Mouse (Mus musculus): Measurements from ENCODE around the gene Traf5.

- TF ChIP-seq POLR2A (IDR thresholded peaks at IDR 0.05; ENCODE audit: control insufficient read depth, extremely low read depth, insufficient read depth, low read length, poor library complexity): no peak
- TF ChIP-seq CTCF (IDR thresholded peaks at IDR 0.05; ENCODE audit: borderline replicate concordance, control insufficient read depth, extremely low read depth, insufficient read depth, low read length, poor library complexity): peak; percentile 61; the same call in 1 of the 2 replicates
Observed at GRCm38 (mm10) chr1:192137926-192138910, 45.9 kb upstream of the Traf5 start, which contains the start of gene Rcor3.
